Mouse (Mus musculus) ZHBTc4 (cell line): ENCODE measurements around the gene Pacrg.

Source experiments
- DNase-seq: peaks from one replicate; pipeline ENCODE4 v3.0.0-alpha.2; 2011; ENCODE audit warnings: low read depth, low spot score

The Pacrg gene

DNA sequence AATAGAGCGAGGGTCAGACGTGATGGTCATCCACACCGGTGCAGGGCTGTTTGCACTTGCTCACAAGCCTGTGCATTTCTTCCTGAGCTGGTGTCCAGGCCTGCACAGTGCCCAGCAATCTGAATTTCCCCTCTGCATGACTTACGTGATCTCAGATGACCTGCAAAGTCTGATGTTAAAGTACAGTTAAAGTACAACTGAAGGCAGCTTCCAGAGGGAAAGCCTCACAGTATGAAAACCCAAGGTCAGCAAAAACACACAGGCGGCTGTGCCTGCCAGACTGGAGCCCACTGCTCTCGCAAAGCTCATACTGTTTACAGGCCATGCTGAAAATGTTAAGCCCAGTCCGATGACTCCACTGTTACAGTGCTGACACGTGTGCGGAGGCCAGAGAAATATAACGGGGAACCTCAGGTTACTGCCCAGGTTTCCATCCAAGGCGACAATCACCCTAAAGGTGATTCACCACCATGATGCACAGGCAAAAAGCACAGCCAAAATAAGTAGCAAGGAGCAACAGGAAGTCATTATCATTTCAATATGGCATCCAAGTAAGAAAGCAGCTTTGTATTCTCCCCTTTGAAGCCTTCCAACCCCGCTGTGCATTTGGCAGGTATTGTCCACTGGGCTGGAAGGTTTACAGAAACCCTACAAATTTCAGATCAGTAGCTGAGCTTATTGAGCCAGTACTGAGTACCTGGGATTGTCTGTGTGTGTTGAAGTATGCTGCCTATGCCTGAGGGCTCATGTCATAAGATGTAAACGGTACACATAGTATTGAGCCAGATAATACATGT is 213.6 kb downstream of the Pacrg start:
- peak; percentile 41 for DNase-seq

- DNase-seq = no peak
These were observed 215.2 kb downstream of the Pacrg start for GRCm38 (mm10) chr17:10624699-10625424.

- DNase-seq = no peak
These were observed 219.5 kb downstream of the Pacrg start for GRCm38 (mm10) chr17:10620621-10621020.

- DNase-seq = no peak
These were observed 220.2 kb downstream of the Pacrg start for GRCm38 (mm10) chr17:10619881-10620280.

DNA sequence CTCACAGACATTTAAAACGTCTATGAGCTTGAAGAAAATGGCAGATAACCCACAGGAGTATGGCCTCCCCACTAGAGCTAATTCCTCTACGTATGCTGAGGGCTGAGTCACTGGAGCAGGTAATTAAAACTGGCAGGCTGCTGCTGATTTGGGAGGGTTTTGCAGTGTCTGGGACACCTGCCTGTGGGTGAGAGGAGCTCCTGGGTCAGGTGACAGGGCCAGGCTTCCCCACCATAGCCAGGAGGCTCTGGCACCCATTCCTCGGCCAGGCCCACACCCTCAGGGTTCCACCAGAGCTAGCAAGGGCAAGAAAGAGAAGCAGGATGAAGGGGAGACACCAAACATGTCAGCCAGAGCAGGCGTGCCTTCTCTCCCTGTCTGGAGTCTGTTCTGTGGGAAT is 222.5 kb downstream of the Pacrg start:
- peak; percentile 5 for DNase-seq

DNA sequence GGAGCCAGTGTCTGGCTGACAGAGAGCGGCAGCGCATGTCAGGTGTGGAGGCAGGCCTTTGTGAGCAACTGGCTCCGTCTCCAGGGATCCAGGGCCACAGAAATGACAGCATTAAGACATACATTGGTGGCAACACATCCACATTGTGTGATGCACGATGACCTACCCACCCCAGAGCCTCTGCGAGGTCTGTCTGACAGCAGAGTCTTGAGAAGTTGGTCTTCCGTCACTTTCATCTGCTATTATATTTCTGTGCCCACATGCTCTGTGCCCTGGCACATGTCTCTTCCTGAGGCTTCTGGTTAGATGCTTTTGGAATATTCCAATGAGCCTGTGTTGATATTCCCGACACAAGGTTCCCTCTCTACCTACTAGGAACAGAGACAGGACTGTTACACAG is 224.5 kb downstream of the Pacrg start:
- DNase-seq = no peak

DNA sequence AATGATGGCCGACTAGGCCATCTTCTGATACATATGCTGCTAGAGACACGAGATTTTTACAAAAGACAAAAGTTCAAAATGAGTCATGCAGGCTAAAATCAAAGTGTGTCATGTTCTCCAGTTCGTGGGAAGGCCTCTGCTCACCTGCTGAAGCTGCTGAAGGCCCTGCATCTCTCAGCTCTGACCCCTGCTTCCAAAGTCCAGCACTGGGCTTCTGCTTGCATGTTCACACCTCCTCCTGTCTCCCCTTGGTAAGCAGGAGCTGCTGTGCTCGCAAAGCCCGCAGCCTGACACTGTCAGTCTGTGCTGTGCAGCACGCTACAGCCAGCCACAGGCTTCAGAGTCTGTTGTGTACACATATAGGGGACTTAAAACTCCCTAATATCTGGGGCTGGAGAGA is 225.4 kb downstream of the Pacrg start:
- no peak for DNase-seq

GRCm38 (mm10) chr17:10611626-10612025 is 228.5 kb downstream of the Pacrg start:
- no peak for DNase-seq

DNA sequence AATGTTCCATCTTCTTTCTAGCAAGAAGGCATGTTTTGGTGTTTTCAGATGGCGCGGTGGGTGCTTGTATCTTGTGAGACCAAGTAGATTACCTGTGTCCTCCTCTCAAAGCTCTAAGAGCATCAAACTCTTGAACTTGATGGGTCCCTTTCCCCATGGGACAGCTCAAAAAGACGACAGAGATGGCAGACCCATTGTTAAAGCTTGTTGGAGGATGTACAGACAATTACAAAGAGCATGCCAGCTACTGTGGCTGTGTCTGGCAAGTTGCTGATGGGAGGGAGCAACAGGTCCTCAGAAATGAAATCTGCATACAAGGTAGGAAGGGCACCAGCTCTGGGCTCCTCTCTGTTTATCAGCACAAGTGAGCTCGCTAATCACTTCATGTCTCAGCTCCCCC is 232.0 kb downstream of the Pacrg start:
- DNase-seq = no peak

GRCm38 (mm10) chr17:10606090-10606489 is 234.0 kb downstream of the Pacrg start:
- DNase-seq = no peak

DNA sequence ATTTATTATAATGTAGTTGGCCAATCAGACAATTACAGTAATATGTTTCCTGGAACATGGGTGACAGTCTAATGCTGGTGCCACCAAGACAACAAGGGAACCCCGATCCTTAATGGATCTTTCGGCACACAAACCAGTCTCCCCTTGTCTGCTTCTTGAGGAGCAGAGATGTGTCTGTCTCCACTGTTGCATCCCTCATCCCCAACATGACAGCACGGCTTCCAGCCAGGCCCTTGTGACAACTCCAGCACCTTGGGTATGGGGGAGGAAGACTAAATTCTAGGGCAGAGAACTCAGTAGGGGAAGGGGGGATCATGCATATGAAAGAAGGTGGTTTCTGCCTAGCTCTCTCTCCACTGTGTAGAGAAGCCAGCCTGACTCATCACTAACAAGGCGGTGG is 242.4 kb downstream of the Pacrg start:
- no peak for DNase-seq

GRCm38 (mm10) chr17:10589604-10590003 is 250.5 kb downstream of the Pacrg start:
- DNase-seq = no peak

DNA sequence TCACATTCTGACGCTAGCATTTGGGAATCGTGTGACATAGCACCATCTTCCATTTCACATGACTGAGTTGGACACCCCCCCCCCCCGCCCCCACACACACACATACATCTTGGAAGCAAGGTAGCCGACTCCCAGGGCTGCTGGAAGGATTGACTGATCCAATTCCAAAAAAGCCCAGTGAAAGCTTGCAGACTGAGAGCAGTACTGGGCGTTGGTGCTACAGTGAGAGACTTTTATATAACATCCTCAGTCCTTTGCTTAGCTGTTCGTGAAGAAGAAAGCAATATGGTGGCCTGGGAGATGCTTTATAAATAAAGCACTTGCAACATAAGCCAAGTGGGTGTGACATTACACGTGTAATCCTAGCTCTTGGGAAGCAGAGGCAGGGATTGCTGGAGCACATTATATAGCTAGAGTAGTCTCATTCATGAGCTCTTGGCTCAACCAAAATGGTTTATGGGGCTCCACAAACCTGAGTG is 251.2 kb downstream of the Pacrg start:
- no peak for DNase-seq

GRCm38 (mm10) chr17:10583301-10583700 is 256.8 kb downstream of the Pacrg start:
- no peak for DNase-seq

- no peak for DNase-seq
These were observed 264.8 kb downstream of the Pacrg start for GRCm38 (mm10) chr17:10575306-10575705.

DNA sequence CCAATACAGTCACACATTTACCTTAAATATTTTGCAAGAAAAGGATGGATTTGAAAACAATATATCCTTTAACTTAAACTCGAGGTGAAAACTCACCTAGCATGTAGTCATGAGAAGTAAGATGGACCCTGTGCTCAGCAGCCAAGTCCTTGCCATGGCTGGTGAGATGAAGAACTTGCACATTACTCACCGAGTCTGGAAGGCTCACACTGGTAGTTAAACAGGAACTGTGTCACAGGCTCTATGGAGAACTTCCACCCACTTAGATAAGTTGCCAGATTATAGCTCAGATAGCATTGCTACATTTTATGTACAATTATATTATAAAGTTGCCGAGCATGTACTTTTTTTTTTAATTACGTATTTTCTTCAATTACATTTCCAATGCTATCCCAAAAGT is 267.7 kb downstream of the Pacrg start:
- no peak for DNase-seq

GRCm38 (mm10) chr17:10569270-10569669 is 270.8 kb downstream of the Pacrg start:
- no peak for DNase-seq

DNA sequence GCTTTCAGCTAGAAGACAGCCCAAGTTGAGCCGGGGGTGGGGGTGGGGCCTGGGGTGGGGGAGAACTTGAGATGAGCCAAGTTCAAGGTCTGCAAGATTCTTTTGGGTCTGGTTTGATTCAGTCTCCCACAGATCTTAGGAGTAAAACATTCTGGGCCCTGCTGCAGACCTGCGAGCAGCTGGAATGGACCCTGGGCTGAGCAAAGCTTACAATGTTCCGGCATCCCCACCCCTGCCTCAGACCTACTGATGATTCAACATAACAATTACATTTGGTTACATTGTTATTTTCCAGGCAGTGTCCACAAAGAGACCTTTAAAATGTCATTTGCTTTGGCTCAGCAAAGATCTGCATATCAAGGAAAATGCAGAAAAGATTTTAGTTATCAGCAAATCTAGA is 272.7 kb downstream of the Pacrg start:
- DNase-seq = peak; percentile 77

GRCm38 (mm10) chr17:10564191-10564590 is 275.9 kb downstream of the Pacrg start:
- no peak for DNase-seq

DNA sequence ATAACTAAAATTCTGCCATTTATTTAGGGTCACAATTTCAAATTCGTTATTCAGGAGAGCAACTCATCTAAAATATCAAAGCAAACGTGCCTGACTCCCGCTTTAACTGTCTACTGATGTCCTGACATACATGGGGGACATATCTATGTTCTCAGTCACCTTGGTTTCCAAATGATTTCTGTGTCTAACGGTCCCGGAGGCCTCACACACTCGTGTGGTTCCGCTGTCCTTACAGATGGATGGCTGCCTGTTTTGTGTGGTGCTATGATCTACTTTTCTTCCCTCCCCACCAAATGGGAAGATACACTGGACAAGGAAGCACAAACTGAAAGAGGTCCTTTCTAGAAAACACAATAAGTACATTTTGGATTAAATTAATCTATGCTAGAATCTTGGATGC is 277.2 kb downstream of the Pacrg start:
- no peak for DNase-seq

DNA sequence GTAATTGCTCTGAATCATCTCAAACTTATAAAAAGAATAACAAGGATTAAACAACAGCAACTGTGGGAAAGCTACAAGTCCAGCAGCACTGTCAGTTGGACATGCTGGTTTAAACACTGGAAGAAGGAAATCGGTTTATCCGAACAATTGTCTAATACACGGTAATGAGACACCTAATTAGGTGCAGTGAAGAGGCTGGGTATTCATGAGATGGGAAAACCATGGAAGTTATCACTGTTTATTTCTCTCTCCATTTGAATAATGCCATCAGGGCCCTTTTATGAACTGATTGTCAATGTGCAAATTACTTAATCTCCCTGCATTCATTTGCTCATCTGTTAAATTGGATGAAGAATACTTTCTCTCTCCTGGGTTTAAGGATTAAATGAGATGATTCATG is 280.1 kb downstream of the Pacrg start:
- DNase-seq = no peak

DNA sequence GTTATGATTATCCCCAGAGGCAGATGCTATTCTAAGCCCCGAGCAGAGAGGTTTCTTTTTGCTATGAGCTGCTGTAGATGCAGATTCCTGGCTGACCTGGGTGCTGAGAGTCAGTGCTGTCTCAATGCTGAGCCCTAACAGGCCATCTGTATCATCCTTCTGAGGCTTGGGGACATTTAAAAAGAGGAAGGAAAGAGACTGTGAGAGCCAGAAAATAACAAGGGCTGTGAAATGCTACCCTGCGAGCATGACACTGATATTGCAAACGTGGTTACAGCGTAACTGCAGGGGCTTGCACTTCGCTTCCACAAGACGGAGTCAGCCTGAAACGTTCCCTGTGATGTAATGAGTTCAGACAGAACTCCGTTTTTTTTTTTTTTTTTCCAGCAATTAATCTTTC is 281.4 kb downstream of the Pacrg start:
- no peak for DNase-seq
